Comparison of ENCODE assay signal across 8 mouse cellular contexts in genomic region chr3:130400716-130401559, GRCm38 (mm10).
DNase-seq lines count a peak whose midpoint lies in the region; ATAC-seq and TF ChIP-seq lines count a peak whose summit lies in the region.

No protein-coding gene starts in this region.

- H3K27me3 ChIP-seq in forebrain, postnatal 0 days (ENCODE audit: insufficient read depth, low read length), result no peaks in the 10 kb centered on the region
- peaks cover 23% of the 10 kb centered on the region for H3K27me3 ChIP-seq in forebrain, embryonic 10.5 days (ENCODE audit: poor library complexity, severe bottlenecking)

- H3K36me3 ChIP-seq in forebrain, postnatal 0 days (ENCODE audit: insufficient read depth), result no peaks in the 10 kb centered on the region
- no peaks in the 10 kb centered on the region for H3K36me3 ChIP-seq in forebrain, embryonic 10.5 days (replicated peaks)

- no peaks in the 10 kb centered on the region for H3K4me1 ChIP-seq in forebrain, postnatal 0 days (ENCODE audit: insufficient read depth)
- H3K4me1 ChIP-seq in forebrain, embryonic 10.5 days, result peaks cover 36% of the 10 kb centered on the region

- H3K4me3 ChIP-seq in forebrain, postnatal 0 days (ENCODE audit: low read depth, low read length), result no peak overlapping the region
- no peak overlapping the region for H3K4me3 ChIP-seq in forebrain, embryonic 10.5 days

- ATAC-seq in forebrain, postnatal 0 days, result peak; percentile 71
- peak; percentile 96 for ATAC-seq in common myeloid progenitor, adult 5-6 weeks (replicated peaks; ENCODE audit: low read depth, poor library complexity, severe bottlenecking)

- TF ChIP-seq CTCF in forebrain, postnatal 0 days (IDR thresholded peaks at IDR 0.05; ENCODE audit: low read depth), result no peak

- 54% methylated on average over 13 of the region's 13 CpGs for WGBS in forebrain, postnatal 0 days
- 74% methylated on average over 13 of the region's 13 CpGs for WGBS in forebrain, embryonic 10.5 days

- H3K9ac ChIP-seq in forebrain, postnatal 0 days, result no peak overlapping the region

- peak overlapping the region; percentile 21; the same call in 1 of the 2 replicates for H3K4me2 ChIP-seq in forebrain, postnatal 0 days (ENCODE audit: low read depth)

- peak; percentile 44 for DNase-seq in forebrain, postnatal 0 days
- DNase-seq in forebrain, embryonic 10.5 days (ENCODE audit: extremely low spot score, low spot score), result no peak
- peak; percentile 34 to 42 for DNase-seq in layer of hippocampus, adult 8-10 months (ENCODE audit: low spot score in 2 of 2)
- peak; percentile 40 to 61 for DNase-seq in lung, postnatal 4 days
- DNase-seq in B cell, adult 2 months, result no peak
- DNase-seq in thymus, postnatal 14 days, result no peak
- DNase-seq in MN1 (ENCODE audit: low spot score), result no peak

- no peaks in the 10 kb centered on the region for H3K9me3 ChIP-seq in forebrain, postnatal 0 days (ENCODE audit: low read length)
- no peaks in the 10 kb centered on the region for H3K9me3 ChIP-seq in forebrain, embryonic 10.5 days

- H3K27ac ChIP-seq in forebrain, postnatal 0 days (ENCODE audit: low read depth, low read length), result no peak overlapping the region
- H3K27ac ChIP-seq in forebrain, embryonic 10.5 days, result no peak overlapping the region

Comparison
In these comparisons a context has a peak if more than half of its experiments do, and no peak if none do; other contexts are left out.
1. DNase-seq: peak in forebrain, postnatal 0 days (single experiment), layer of hippocampus, adult 8-10 months (2 of 2) and lung, postnatal 4 days (2 of 2); none in forebrain, embryonic 10.5 days (single experiment), B cell, adult 2 months (0 of 2), thymus, postnatal 14 days (single experiment) and MN1 (single experiment).